Mouse (Mus musculus): ENCODE data around the gene Rnf149.

DNA sequence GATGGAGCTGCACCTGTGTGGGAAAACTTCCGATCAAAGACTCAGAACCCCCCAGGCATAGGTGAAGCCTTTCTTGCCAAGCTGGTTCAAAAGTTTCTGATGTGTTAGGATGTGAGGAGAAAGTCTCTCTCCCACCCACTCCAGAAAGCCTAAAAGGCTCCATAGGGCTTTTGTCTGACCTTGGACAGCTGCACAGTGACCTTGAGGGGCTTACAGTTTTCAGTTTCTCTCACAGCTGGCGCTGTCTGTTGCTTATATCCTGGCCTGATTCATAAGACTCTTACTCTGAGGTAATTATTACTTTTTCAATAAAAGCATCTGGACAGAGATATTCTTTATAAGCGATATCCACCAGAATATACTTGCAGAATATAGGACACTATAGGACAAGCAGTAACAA lies 35.9 kb upstream of the Rnf149 start:
- TF ChIP-seq POLR2A (IDR thresholded peaks at IDR 0.05; ENCODE audit: insufficient read depth, low read depth, low read length) (no peak), CTCF (IDR thresholded peaks at IDR 0.05; ENCODE audit: insufficient read depth, low read depth, low read length) (no peak)
